Mouse (Mus musculus) midbrain, embryonic 10.5 days (tissue): ENCODE measurements at regions not wholly inside any gene's neighbourhood (a gene's known extent, or its start where the extent isn't known, plus 50 kb on each side); places are given as distances from the start of the nearest gene placed in this dataset.

ENCODE experiments used
- DNase-seq: peaks from one replicate; pipeline ENCODE4 v3.0.0-alpha.2; 2017; ENCODE audit warnings: low spot score
- H3K27ac ChIP-seq: fragments of 300-500 bp; sonication (generic); replicated peaks from 2 replicates; pipeline ENCODE4 v1.5.1; 2016; ENCODE audit warnings: mild to moderate bottlenecking
- H3K27me3 ChIP-seq: fragments of 300-500 bp; sonication (generic); 2 replicates; pipeline ENCODE4 v1.6.1; 2016; ENCODE audit warnings: low read depth, mild to moderate bottlenecking; ENCODE audit not compliant: poor library complexity, severe bottlenecking
- H3K36me3 ChIP-seq: fragments of 300-500 bp; sonication (generic); 2 replicates; pipeline ENCODE4 v1.6.1; 2016; ENCODE audit warnings: mild to moderate bottlenecking, moderate library complexity
- H3K4me1 ChIP-seq: fragments of 300-500 bp; sonication (generic); 2 replicates; pipeline ENCODE4 v1.6.1; 2016
- H3K4me3 ChIP-seq: fragments of 300-500 bp; sonication (generic); 2 replicates; pipeline ENCODE4 v1.5.1; 2016; ENCODE audit warnings: mild to moderate bottlenecking, moderate library complexity
- H3K9me3 ChIP-seq: fragments of 300-500 bp; sonication (generic); replicated peaks from 2 replicates; pipeline ENCODE4 v1.6.1; 2016; ENCODE audit warnings: mild to moderate bottlenecking
- whole genome bisulfite sequencing: fragments of 180-500 bp; shearing (Covaris S2); methylation state at CpG from one replicate; pipeline ENCODE4 v1.1.7; 2016; 5-methylcytosine and 5-hydroxymethylcytosine counted together

- Histone ChIP-seq H3K4me3 (no peak overlapping the region), H3K36me3 (no peaks in the 10 kb centered on the region), H3K27me3 (peaks cover 8% of the 10 kb centered on the region; the same call in 1 of the 2 replicates), H3K4me1 (peaks cover 8% of the 10 kb centered on the region), H3K27ac (no peak overlapping the region), H3K9me3 (peaks cover 4% of the 10 kb centered on the region; the same call in 1 of the 2 replicates)
- DNase-seq: no peak
- 93% methylated on average over 16 of the region's 16 CpGs for WGBS
These were observed 167.0 kb upstream of the Irx5 start for GRCm38 (mm10) chr8:92190261-92191025.

GRCm38 (mm10) chr8:92183331-92183730 is 174.1 kb upstream of the Irx5 start:
- no peak for DNase-seq
- no peaks in the 10 kb centered on the region for H3K9me3 ChIP-seq
- H3K36me3 ChIP-seq: no peaks in the 10 kb centered on the region
- peaks cover 3% of the 10 kb centered on the region; the same call in 1 of the 2 replicates for H3K27me3 ChIP-seq
- H3K4me3 ChIP-seq: no peak overlapping the region
- no peaks in the 10 kb centered on the region for H3K4me1 ChIP-seq
- no peak overlapping the region for H3K27ac ChIP-seq
- WGBS: 74% methylated on average over 1 of the region's 1 CpGs

GRCm38 (mm10) chr8:92180651-92181050 is 176.8 kb upstream of the Irx5 start:
- H3K9me3 ChIP-seq: no peaks in the 10 kb centered on the region
- peaks cover 8% of the 10 kb centered on the region; the same call in 1 of the 2 replicates for H3K27me3 ChIP-seq
- no peaks in the 10 kb centered on the region for H3K36me3 ChIP-seq
- no peak for DNase-seq
- no peaks in the 10 kb centered on the region for H3K4me1 ChIP-seq
- no peak overlapping the region for H3K4me3 ChIP-seq
- no peak overlapping the region for H3K27ac ChIP-seq
- WGBS: 91% methylated on average over 4 of the region's 4 CpGs

- H3K27ac ChIP-seq: no peak overlapping the region
- H3K27me3 ChIP-seq: peaks cover 8% of the 10 kb centered on the region; the same call in 1 of the 2 replicates
- H3K4me3 ChIP-seq: no peak overlapping the region
- no peak for DNase-seq
- 53% methylated on average over 2 of the region's 2 CpGs for WGBS
- no peaks in the 10 kb centered on the region for H3K36me3 ChIP-seq
- no peaks in the 10 kb centered on the region for H3K9me3 ChIP-seq
- no peaks in the 10 kb centered on the region for H3K4me1 ChIP-seq
These were observed 178.1 kb upstream of the Irx5 start for GRCm38 (mm10) chr8:92179327-92179726.

GRCm38 (mm10) chr8:92176101-92176500 is 181.3 kb upstream of the Irx5 start:
- Histone ChIP-seq H3K4me3 (no peak overlapping the region), H3K36me3 (no peaks in the 10 kb centered on the region), H3K27ac (no peak overlapping the region), H3K4me1 (no peaks in the 10 kb centered on the region), H3K9me3 (no peaks in the 10 kb centered on the region), H3K27me3 (0 out of 2 replicates have a peak, but pooled peaks cover 11% of the 10 kb centered on the region)
- no peak for DNase-seq
- 83% methylated on average over 5 of the region's 5 CpGs for WGBS

- no peak overlapping the region for H3K27ac ChIP-seq
- H3K9me3 ChIP-seq: no peaks in the 10 kb centered on the region
- peaks cover 29% of the 10 kb centered on the region for H3K27me3 ChIP-seq
- WGBS: 80% methylated on average over 2 of the region's 2 CpGs
- H3K36me3 ChIP-seq: no peaks in the 10 kb centered on the region
- no peak for DNase-seq
- H3K4me3 ChIP-seq: no peak overlapping the region
- peaks cover 6% of the 10 kb centered on the region; the same call in 1 of the 2 replicates for H3K4me1 ChIP-seq
These were observed 183.3 kb upstream of the Irx5 start for GRCm38 (mm10) chr8:92174106-92174505.

GRCm38 (mm10) chr8:92171578-92171977 is 185.8 kb upstream of the Irx5 start:
- H3K27ac ChIP-seq: no peak overlapping the region
- WGBS: 59% methylated on average over 2 of the region's 2 CpGs
- no peaks in the 10 kb centered on the region for H3K9me3 ChIP-seq
- H3K4me1 ChIP-seq: peaks cover 18% of the 10 kb centered on the region
- no peak overlapping the region for H3K4me3 ChIP-seq
- H3K36me3 ChIP-seq: no peaks in the 10 kb centered on the region
- H3K27me3 ChIP-seq: peaks cover 44% of the 10 kb centered on the region
- no peak for DNase-seq

- Histone ChIP-seq H3K27ac (0 out of 2 replicates have a peak overlapping the region, but pooled peaks have one; percentile 6), H3K4me1 (peaks cover 18% of the 10 kb centered on the region), H3K27me3 (peaks cover 39% of the 10 kb centered on the region), H3K9me3 (no peaks in the 10 kb centered on the region), H3K4me3 (no peak overlapping the region), H3K36me3 (no peaks in the 10 kb centered on the region)
- 59% methylated on average over 4 of the region's 4 CpGs for WGBS
- DNase-seq: no peak
These were observed 190.1 kb upstream of the Irx5 start for GRCm38 (mm10) chr8:92167340-92167783.

- Histone ChIP-seq H3K9me3 (peaks cover 5% of the 10 kb centered on the region; the same call in 1 of the 2 replicates), H3K27me3 (peaks cover 26% of the 10 kb centered on the region), H3K4me3 (no peak overlapping the region), H3K4me1 (peaks cover 11% of the 10 kb centered on the region), H3K27ac (no peak overlapping the region), H3K36me3 (no peaks in the 10 kb centered on the region)
- DNase-seq: no peak
- WGBS: 86% methylated on average over 6 of the region's 6 CpGs
These were observed 192.1 kb upstream of the Irx5 start for GRCm38 (mm10) chr8:92165306-92165705.

- Histone ChIP-seq H3K4me3 (no peak overlapping the region), H3K9me3 (peaks cover 5% of the 10 kb centered on the region; the same call in 1 of the 2 replicates), H3K27me3 (peaks cover 23% of the 10 kb centered on the region; the same call in 1 of the 2 replicates), H3K36me3 (no peaks in the 10 kb centered on the region), H3K27ac (no peak overlapping the region), H3K4me1 (peaks cover 11% of the 10 kb centered on the region)
- 95% methylated on average over 4 of the region's 4 CpGs for WGBS
- DNase-seq: no peak
These were observed 192.9 kb upstream of the Irx5 start for GRCm38 (mm10) chr8:92164496-92164895.

GRCm38 (mm10) chr8:92161002-92161401 is 196.4 kb upstream of the Irx5 start:
- H3K27me3 ChIP-seq: peaks cover 30% of the 10 kb centered on the region

GRCm38 (mm10) chr8:92158219-92158618 is 199.2 kb upstream of the Irx5 start:
- H3K9me3 ChIP-seq: peaks cover 5% of the 10 kb centered on the region; the same call in 1 of the 2 replicates
- H3K4me3 ChIP-seq: no peak overlapping the region
- DNase-seq: no peak
- H3K4me1 ChIP-seq: peaks cover 14% of the 10 kb centered on the region
- 42% methylated on average over 10 of the region's 10 CpGs for WGBS
- no peak overlapping the region for H3K27ac ChIP-seq
- H3K27me3 ChIP-seq: peaks cover 43% of the 10 kb centered on the region
- no peaks in the 10 kb centered on the region for H3K36me3 ChIP-seq

More at GRCm38 (mm10) chr8:92161002-92161401, 196.4 kb upstream of the Irx5 start:
- WGBS: 76% methylated on average over 2 of the region's 2 CpGs
- DNase-seq: no peak
- peaks cover 5% of the 10 kb centered on the region; the same call in 1 of the 2 replicates for H3K9me3 ChIP-seq
- no peaks in the 10 kb centered on the region for H3K36me3 ChIP-seq
- H3K4me1 ChIP-seq: peaks cover 14% of the 10 kb centered on the region
- no peak overlapping the region for H3K4me3 ChIP-seq
- no peak overlapping the region for H3K27ac ChIP-seq

- no peak for DNase-seq
- H3K36me3 ChIP-seq: no peaks in the 10 kb centered on the region
- peaks cover 25% of the 10 kb centered on the region for H3K27me3 ChIP-seq
- H3K4me3 ChIP-seq: no peak overlapping the region
- H3K4me1 ChIP-seq: peaks cover 3% of the 10 kb centered on the region; the same call in 1 of the 2 replicates
- H3K9me3 ChIP-seq: no peaks in the 10 kb centered on the region
- 86% methylated on average over 5 of the region's 5 CpGs for WGBS
- H3K27ac ChIP-seq: no peak overlapping the region
These were observed 204.9 kb upstream of the Irx5 start for GRCm38 (mm10) chr8:92152478-92152877.
